Mouse (Mus musculus) testis, adult 2 months (tissue): ENCODE measurements around the gene Rsph1. TPM values are rescaled to one million over a fixed set of nuclear protein-coding genes. Genes with fewer than 3 reads are reported as not detected.

Experiments used
- H3K27ac ChIP-seq: fragments of 200-500 bp; 2 replicates; pipeline ENCODE4 v1.5.1; 2012; ENCODE audit warnings: low read depth, low read length; ENCODE audit not compliant: control insufficient read depth, insufficient read depth
- H3K27me3 ChIP-seq: fragments of 200-500 bp; 2 replicates; pipeline ENCODE4 v1.6.1; 2012; ENCODE audit warnings: mild to moderate bottlenecking, low read length, moderate library complexity; ENCODE audit not compliant: control insufficient read depth, insufficient read depth
- H3K36me3 ChIP-seq: fragments of 200-500 bp; 2 replicates; pipeline ENCODE4 v1.6.1; 2012; ENCODE audit warnings: mild to moderate bottlenecking, low read length; ENCODE audit not compliant: control insufficient read depth, insufficient read depth
- H3K4me1 ChIP-seq: fragments of 200-500 bp; 2 replicates; pipeline ENCODE4 v1.6.1; 2012; ENCODE audit warnings: low read length; ENCODE audit not compliant: control insufficient read depth, insufficient read depth
- H3K4me3 ChIP-seq: fragments of 200-500 bp; 2 replicates; pipeline ENCODE4 v1.5.1; 2012; ENCODE audit warnings: low read depth, mild to moderate bottlenecking, low read length, moderate library complexity, mixed read lengths; ENCODE audit not compliant: control insufficient read depth
- CTCF ChIP-seq: fragments of 200-500 bp; IDR thresholded peaks from 2 replicates; pipeline ENCODE4 v1.5.1; 2012; ENCODE audit warnings: low read depth, mild to moderate bottlenecking, inconsistent platforms, low read length, moderate library complexity; ENCODE audit not compliant: control insufficient read depth, insufficient read depth, insufficient replicate concordance
- POLR2A ChIP-seq: fragments of 200-500 bp; IDR thresholded peaks from 2 replicates; pipeline ENCODE4 v1.6.1; 2012; ENCODE audit warnings: low read depth, mild to moderate bottlenecking, inconsistent platforms, low read length, moderate library complexity; ENCODE audit not compliant: control insufficient read depth
- polyA plus RNA-seq: library from polyadenylated mRNA; depleted of rRNA; stranded (reverse); fragments of >200 nt; gene quantifications from 2 replicates; pipeline ENCODE4 v1.2.3, GENCODE M21; 2012

Gene Rsph1
- polyA plus RNA-seq, 1 experiment = 601 TPM

DNA sequence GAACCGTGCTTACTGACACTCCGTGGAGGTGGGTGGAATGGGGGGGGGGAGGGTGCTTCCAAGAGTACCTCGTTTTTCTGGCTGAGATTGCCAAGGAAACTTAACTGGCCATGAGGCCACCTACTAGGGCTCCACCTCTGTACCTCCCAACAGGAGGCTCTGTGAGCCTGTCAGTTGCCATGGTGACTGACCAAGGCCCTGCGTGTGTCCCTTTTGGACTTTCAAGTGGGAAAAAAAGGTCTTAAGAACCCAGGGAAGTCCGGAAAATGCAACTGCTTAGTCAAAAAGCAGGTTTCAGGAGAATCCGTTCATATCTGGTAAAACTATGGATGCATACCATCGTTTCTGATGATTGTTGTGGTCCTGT is 5.5 kb upstream of the Rsph1 start:
- no peak for TF ChIP-seq POLR2A
- no peak for TF ChIP-seq CTCF
- Histone ChIP-seq H3K4me1 (peaks cover 16% of the 10 kb centered on the region), H3K27ac (no peak overlapping the region), H3K27me3 (no peaks in the 10 kb centered on the region), H3K36me3 (no peaks in the 10 kb centered on the region), H3K4me3 (no peak overlapping the region)

- no peak for TF ChIP-seq CTCF
- TF ChIP-seq POLR2A = no peak
- Histone ChIP-seq H3K4me3 (no peak overlapping the region), H3K36me3 (no peaks in the 10 kb centered on the region), H3K4me1 (peaks cover 16% of the 10 kb centered on the region), H3K27ac (no peak overlapping the region), H3K27me3 (no peaks in the 10 kb centered on the region)
Measured at GRCm38 (mm10) chr17:31281830-31282686, 4.9 kb upstream of the Rsph1 start.

DNA sequence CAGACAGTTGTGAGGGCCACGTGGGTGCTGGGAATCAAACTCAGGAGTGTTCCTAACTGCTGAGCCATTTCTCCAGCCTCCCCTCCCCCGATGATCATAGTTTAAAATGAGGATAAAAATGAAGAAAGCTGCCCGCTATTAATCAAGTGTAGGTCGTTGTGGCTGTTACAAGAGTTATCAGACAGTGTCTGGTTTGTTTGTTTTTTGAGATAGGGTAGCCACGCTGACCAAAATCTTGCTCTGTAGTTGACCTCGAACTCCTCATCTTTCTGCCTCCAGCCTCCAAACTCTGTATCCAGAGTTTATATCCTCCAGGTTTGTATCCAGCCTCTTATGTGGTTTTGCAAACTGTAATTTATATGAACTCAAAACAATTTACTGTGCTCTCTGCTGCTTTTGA is 3.1 kb upstream of the Rsph1 start:
- peaks cover 25% of the 10 kb centered on the region for H3K4me1 ChIP-seq
- no peaks in the 10 kb centered on the region for H3K27me3 ChIP-seq
- H3K36me3 ChIP-seq = peaks cover 7% of the 10 kb centered on the region; the same call in 1 of the 2 replicates
- TF ChIP-seq POLR2A (no peak), CTCF (no peak)
- no peak overlapping the region for H3K4me3 ChIP-seq
- H3K27ac ChIP-seq = no peak overlapping the region

GRCm38 (mm10) chr17:31279541-31279940 is 2.4 kb upstream of the Rsph1 start:
- no peaks in the 10 kb centered on the region for H3K27me3 ChIP-seq
- TF ChIP-seq POLR2A (no peak), CTCF (no peak)

DNA sequence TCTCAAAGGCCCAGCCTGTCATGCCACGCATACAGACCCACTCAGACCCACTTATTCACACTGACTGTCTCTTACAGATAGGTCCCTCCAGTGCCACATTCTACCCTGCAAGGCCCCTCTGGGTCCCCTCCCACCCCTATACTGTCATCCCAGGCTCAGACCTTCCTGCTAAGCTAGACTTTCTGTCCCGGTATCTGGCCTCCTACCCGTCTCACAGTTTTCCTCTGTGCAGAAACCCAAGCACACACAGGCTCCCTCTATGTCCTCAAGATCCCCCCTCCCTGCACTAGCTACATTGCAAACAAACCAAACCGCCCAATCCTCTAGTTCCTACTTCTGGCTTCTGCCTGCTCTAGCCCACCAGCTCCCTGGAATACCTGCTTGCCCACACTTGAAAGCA is 748 bp upstream of the Rsph1 start:
- Histone ChIP-seq H3K4me1 (peaks cover 25% of the 10 kb centered on the region), H3K27me3 (no peaks in the 10 kb centered on the region), H3K27ac (peak overlapping the region; percentile 94), H3K36me3 (peaks cover 7% of the 10 kb centered on the region; the same call in 1 of the 2 replicates), H3K4me3 (peak overlapping the region; percentile 84)
- TF ChIP-seq CTCF (no peak), POLR2A (no peak)

More at GRCm38 (mm10) chr17:31279541-31279940, 2.4 kb upstream of the Rsph1 start:
- Histone ChIP-seq H3K36me3 (peaks cover 7% of the 10 kb centered on the region; the same call in 1 of the 2 replicates), H3K4me1 (peaks cover 25% of the 10 kb centered on the region), H3K27ac (peak overlapping the region; percentile 10; the same call in 1 of the 2 replicates), H3K4me3 (no peak overlapping the region)

DNA sequence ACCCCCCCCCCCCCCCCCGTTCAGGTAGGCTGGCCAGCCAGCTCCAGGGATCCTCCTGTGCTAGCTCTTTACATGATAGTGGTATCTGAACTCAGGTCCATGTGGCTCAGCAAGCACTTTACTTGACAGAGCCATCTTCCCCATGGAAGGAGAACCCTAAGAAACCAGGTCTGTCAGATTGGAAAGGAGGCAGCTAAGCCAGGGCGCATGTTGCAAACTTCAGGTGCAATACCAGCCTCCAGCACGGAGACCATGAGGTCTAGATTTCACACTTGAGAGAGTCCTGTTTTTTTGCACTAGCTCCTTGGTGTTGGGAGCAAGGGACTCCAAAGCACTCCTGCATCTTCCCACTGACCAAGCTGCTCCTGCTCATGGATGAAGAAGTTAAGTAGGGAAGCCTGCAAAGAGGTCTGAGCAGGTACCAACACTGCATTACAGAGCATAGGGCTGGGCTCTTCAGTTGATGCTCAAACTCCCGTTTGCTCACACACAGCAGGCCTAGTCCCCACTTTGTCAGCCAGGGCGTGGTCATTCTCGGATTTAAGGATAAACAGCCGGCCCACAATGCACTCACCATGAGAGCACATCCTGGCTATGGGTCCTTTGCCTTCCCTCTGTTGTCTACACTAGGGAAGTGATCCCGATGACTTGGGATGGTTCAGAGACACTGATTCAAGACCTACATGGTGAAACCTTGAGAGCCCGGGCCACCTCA is 819 bp downstream of the Rsph1 start:
- Histone ChIP-seq H3K36me3 (peaks cover 7% of the 10 kb centered on the region; the same call in 1 of the 2 replicates), H3K4me1 (peaks cover 23% of the 10 kb centered on the region), H3K27ac (peak overlapping the region; percentile 94), H3K4me3 (peak overlapping the region; percentile 84), H3K27me3 (no peaks in the 10 kb centered on the region)
- TF ChIP-seq CTCF = no peak
- no peak; the same call in 1 of the 2 replicates for TF ChIP-seq POLR2A

GRCm38 (mm10) chr17:31275181-31275580 is 2.0 kb downstream of the Rsph1 start:
- Histone ChIP-seq H3K27ac (0 out of 2 replicates have a peak overlapping the region, but pooled peaks have one; percentile 33), H3K27me3 (no peaks in the 10 kb centered on the region), H3K36me3 (peaks cover 7% of the 10 kb centered on the region; the same call in 1 of the 2 replicates), H3K4me1 (peaks cover 23% of the 10 kb centered on the region), H3K4me3 (peak overlapping the region; percentile 84)
- TF ChIP-seq POLR2A (no peak; the same call in 1 of the 2 replicates), CTCF (no peak)

DNA sequence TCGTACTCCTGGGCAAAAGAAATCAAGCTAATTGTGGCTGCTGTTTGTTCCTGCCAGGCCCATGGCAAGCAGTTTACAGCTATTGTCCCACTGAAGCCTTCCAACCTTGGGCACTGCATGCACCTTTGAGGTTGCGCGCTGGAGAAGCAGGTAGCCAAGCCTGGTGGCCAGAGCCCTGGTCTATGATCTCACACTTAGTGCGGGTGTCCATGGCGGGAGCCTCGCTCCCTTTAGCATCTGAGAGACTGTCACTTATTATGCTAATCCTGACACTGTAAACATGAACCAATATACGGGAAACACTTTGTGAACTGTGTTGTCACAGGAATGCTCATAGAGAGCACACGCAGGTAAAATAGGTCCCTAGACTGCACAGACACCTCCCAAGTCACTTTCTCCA is 3.6 kb downstream of the Rsph1 start:
- peaks cover 7% of the 10 kb centered on the region; the same call in 1 of the 2 replicates for H3K36me3 ChIP-seq
- no peak overlapping the region for H3K27ac ChIP-seq
- no peaks in the 10 kb centered on the region for H3K27me3 ChIP-seq
- H3K4me3 ChIP-seq = peak overlapping the region; percentile 24
- no peak for TF ChIP-seq POLR2A
- TF ChIP-seq CTCF = no peak
- H3K4me1 ChIP-seq = peaks cover 15% of the 10 kb centered on the region
